Mouse (Mus musculus) hindbrain, postnatal 0 days (tissue): ENCODE measurements around the gene Cryz. TPM values are rescaled to one million over a fixed set of nuclear protein-coding genes. Genes with fewer than 3 reads are reported as not detected.
A peak's percentile ranks its signal among the peaks of the same experiment; 100 is the strongest.

ENCODE experiments used
- ATAC-seq: fragments of 200-750 bp; cut with Nextera tagmentation; 2 replicates; pipeline ENCODE4 v1.8.0; 2017; ENCODE audit warnings: mild to moderate bottlenecking, moderate TSS enrichment, moderate library complexity
- DNase-seq: peaks from one replicate; pipeline ENCODE4 v3.0.0-alpha.2; 2015; ENCODE audit warnings: low spot score
- H3K27ac ChIP-seq: fragments of 300-500 bp; sonication (generic); 2 replicates; pipeline ENCODE4 v1.5.1; 2014; ENCODE audit warnings: mild to moderate bottlenecking
- H3K27me3 ChIP-seq: fragments of 300-500 bp; sonication (generic); 2 replicates; pipeline ENCODE4 v1.6.1; 2014; ENCODE audit warnings: low read length, mixed read lengths; ENCODE audit not compliant: insufficient read depth
- H3K36me3 ChIP-seq: fragments of 300-500 bp; sonication (generic); 2 replicates; pipeline ENCODE4 v1.6.1; 2014; ENCODE audit warnings: low read length, mixed read lengths; ENCODE audit not compliant: insufficient read depth
- H3K4me1 ChIP-seq: fragments of 300-500 bp; sonication (generic); 2 replicates; pipeline ENCODE4 v1.6.1; 2014; ENCODE audit warnings: antibody characterized with exemption, low read length, mixed read lengths; ENCODE audit not compliant: insufficient read depth
- H3K4me2 ChIP-seq: fragments of 300-500 bp; sonication (generic); 2 replicates; pipeline ENCODE4 v1.6.1; 2014; ENCODE audit warnings: low read depth, mild to moderate bottlenecking, low read length, moderate library complexity, mixed read lengths
- H3K4me3 ChIP-seq: fragments of 300-500 bp; sonication (generic); 2 replicates; pipeline ENCODE4 v1.5.1; 2014; ENCODE audit warnings: low read length
- H3K9ac ChIP-seq: fragments of 300-500 bp; sonication (generic); replicated peaks from 2 replicates; pipeline ENCODE4 v1.6.1; 2014; ENCODE audit warnings: mild to moderate bottlenecking, low read length, moderate library complexity, mixed read lengths
- H3K9me3 ChIP-seq: fragments of 300-500 bp; sonication (generic); 2 replicates; pipeline ENCODE4 v1.6.1; 2016; ENCODE audit warnings: low read length, mixed read lengths
- CTCF ChIP-seq: IDR thresholded peaks from 2 replicates; pipeline ENCODE4 v1.5.1; 2016; ENCODE audit warnings: antibody characterized with exemption, control low read depth, low read depth
- WGBS: fragments of 180-500 bp; shearing (Covaris S2); extraction: QIAGEN DNeasy Blood & Tissue Kit; methylation state at CpG from one replicate; pipeline ENCODE4 v1.1.7; 2014; 5-methylcytosine and 5-hydroxymethylcytosine counted together
- polyA plus RNA-seq: library from polyadenylated mRNA; unstranded; fragments of >200 nt; fragmentation: Nextera tagmentation; extraction: Ambion mirVana; gene quantifications from 2 replicates; pipeline ENCODE4 v1.2.1, GENCODE M21; 2015
- total RNA-seq: library from RNA; depleted of rRNA; stranded (reverse); fragments of >200 nt; gene quantifications from 2 replicates; pipeline ENCODE4 v1.2.3, GENCODE M21; 2014

Cryz gene
- total and polyA plus RNA-seq, 2 experiments from 2014 or later, result 15.9 to 17.0 TPM

DNA sequence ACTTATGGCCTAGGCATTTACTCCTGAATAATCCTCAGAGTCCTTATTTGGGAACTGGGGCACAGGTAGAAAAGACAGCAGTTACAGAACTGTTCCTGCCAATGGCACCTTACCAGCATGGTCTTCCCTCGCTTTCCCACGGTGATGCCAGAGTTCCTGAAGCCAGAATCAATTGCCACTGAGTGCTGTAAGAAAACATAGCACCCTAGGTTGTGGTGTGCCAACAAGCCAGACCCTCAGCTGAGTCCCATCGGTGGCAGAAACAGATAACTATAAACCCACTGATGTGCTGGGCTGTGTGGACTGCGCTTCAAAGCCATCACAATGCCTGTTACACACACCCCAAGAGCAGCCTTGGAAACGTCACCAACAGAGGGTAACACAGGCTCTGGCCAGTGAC lies 5.5 kb upstream of the Cryz start:
- H3K36me3 ChIP-seq, result peaks cover 39% of the 10 kb centered on the region
- no peaks in the 10 kb centered on the region for H3K9me3 ChIP-seq
- no peak overlapping the region for H3K4me3 ChIP-seq
- WGBS, result 92% methylated on average over 5 of the region's 5 CpGs
- no peaks in the 10 kb centered on the region for H3K27me3 ChIP-seq
- DNase-seq (no peak), ATAC-seq (no peak)
- H3K27ac ChIP-seq, result no peak overlapping the region
- TF ChIP-seq CTCF, result no peak
- no peak overlapping the region for H3K4me2 ChIP-seq
- H3K4me1 ChIP-seq, result no peaks in the 10 kb centered on the region
- H3K9ac ChIP-seq, result no peak overlapping the region

DNA sequence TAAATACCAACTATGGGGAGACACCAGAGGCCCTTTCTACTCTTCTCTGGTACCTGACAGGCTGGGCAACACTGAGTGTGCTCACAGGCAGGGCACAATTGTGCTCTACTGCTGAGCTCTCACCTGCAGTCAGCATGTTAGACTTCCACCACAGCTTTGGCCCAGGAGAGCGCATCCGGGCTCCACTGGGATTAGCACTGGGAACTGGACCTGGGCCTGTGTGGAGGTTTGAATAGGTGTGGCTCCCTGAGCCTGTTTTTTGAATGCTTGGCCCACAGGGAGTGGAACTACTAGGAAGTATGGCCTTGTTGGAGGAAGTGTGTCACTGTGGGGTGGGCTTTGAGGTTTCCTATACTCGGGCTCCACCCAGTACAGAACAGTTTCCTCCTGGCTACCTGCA lies 4.9 kb upstream of the Cryz start:
- 92% methylated on average over 3 of the region's 3 CpGs for WGBS
- Histone ChIP-seq H3K4me3 (no peak overlapping the region), H3K4me2 (no peak overlapping the region), H3K36me3 (peaks cover 37% of the 10 kb centered on the region), H3K9ac (no peak overlapping the region), H3K27me3 (no peaks in the 10 kb centered on the region), H3K27ac (no peak overlapping the region), H3K4me1 (no peaks in the 10 kb centered on the region), H3K9me3 (no peaks in the 10 kb centered on the region)
- no peak for TF ChIP-seq CTCF
- ATAC-seq (no peak), DNase-seq (no peak)

DNA sequence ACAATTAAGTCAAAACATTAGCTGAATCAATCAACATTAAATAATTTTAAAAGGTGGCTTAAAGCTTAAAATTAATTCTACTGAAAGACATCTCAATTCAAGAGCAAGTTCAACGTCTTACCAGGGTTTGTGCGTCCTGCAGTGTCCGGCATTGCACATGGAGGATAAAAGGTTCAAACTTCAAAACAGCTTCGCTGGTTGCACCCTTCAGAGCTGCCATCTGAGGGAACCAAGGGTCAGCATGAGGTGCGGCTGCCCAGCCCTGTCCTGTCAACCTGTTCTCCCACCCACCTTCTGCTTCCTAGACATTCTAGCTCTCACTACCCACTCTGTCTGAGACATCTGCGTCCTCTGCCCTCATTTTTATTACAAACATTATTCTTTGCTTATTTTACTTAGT lies 2.9 kb upstream of the Cryz start:
- 94% methylated on average over 6 of the region's 6 CpGs for WGBS
- no peaks in the 10 kb centered on the region for H3K27me3 ChIP-seq
- no peak for TF ChIP-seq CTCF
- ATAC-seq (no peak), DNase-seq (no peak)
- H3K4me2 ChIP-seq, result no peak overlapping the region
- H3K27ac ChIP-seq, result no peak overlapping the region
- no peak overlapping the region for H3K4me3 ChIP-seq
- H3K9me3 ChIP-seq, result no peaks in the 10 kb centered on the region
- no peak overlapping the region for H3K9ac ChIP-seq
- peaks cover 28% of the 10 kb centered on the region for H3K36me3 ChIP-seq
- H3K4me1 ChIP-seq, result no peaks in the 10 kb centered on the region

DNA sequence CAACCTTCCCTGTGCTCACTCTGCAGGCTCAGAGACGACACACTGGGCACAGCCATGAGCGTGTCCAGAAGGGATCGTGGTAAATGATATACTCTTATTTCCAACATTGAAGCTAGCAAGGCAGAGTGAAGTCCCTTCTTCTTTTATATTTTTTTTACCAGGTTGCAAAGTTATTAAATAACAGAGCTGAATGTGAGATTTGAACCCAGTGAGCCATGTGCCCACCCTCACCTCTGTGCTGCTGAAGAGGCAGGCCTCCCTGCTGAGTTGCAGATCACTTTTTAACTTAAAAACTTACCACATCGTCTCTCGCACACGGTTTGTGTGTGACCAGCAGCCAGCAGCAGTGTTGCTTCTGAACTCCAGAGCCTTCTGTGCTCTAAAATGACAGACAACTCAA lies 2.4 kb upstream of the Cryz start:
- ATAC-seq (no peak), DNase-seq (no peak)
- Histone ChIP-seq H3K9me3 (no peaks in the 10 kb centered on the region), H3K27ac (no peak overlapping the region), H3K4me2 (no peak overlapping the region), H3K4me3 (no peak overlapping the region), H3K36me3 (peaks cover 28% of the 10 kb centered on the region), H3K27me3 (no peaks in the 10 kb centered on the region), H3K4me1 (no peaks in the 10 kb centered on the region), H3K9ac (no peak overlapping the region)
- TF ChIP-seq CTCF, result no peak
- 92% methylated on average over 6 of the region's 6 CpGs for WGBS

DNA sequence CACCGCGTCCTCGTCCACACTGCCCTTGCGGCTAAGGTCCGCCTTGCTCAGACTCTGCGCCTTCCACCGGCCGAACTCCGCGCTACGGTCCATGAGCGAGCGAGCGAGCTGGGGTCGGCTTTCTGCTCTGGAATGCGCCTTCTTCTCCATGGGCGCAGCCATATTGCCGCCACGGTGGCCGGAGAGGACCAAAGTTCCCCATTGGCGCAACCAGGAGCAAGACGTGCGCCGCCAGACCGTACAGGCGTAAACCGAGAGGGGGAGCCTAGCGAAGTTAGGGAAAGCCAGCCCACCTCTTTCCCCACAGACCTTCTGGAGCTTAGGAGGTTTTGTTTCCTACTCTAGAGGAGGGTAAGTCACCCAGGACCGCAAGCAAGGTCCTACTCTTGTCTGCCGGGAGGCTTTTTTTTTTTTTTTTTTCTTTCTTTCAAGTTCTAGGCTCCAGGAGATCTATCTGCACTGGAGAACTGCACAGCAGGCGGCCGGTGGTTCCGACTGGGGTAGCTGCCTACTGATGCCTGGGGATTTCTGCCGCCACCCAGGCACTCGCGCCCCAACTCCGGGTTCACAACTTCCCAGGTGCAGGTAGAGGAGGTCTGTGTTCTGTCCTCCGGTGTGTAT lies 533 bp downstream of the Cryz start, which contains the start of gene Tyw3:
TSS of gene Tyw3 (minus strand) at position 171 of the 621 bp plus-strand sequence.
- TF ChIP-seq CTCF, result peak; percentile 78
- H3K4me1 ChIP-seq, result no peaks in the 10 kb centered on the region
- no peaks in the 10 kb centered on the region for H3K27me3 ChIP-seq
- no peaks in the 10 kb centered on the region for H3K9me3 ChIP-seq
- peak within 1 kb of the TSS; percentile 72 for H3K4me3 ChIP-seq
- H3K27ac ChIP-seq, result peak within 1 kb of the TSS; percentile 97
- under 1% methylated on average over 38 of the region's 38 CpGs for WGBS
- peak within 1 kb of the TSS; percentile 90 for H3K4me2 ChIP-seq
- peaks cover 15% of the 10 kb centered on the region for H3K36me3 ChIP-seq
- H3K9ac ChIP-seq, result peak within 1 kb of the TSS; percentile 69
- peak; percentile 97 for DNase-seq
- peak; percentile 96 for ATAC-seq

DNA sequence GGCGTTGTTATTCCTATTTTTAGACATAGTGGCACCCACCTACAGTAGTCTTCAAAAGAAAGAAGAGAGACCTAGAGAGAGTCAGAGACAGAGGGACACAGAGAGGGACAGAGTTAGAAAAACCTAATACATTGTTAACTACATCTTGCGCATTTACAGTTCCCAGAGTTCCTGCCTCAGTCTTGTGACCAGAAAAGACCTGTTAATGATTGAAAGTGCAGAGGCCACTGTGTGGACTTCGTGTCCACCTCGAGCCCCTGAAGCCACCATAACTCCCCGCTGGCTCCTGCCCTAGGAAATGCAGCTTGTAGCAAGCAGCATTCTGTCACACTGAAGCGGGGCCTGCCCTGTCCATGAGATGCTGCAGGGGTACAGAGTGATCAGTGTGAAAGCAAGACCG lies 1.1 kb downstream of the Cryz start:
- H3K27ac ChIP-seq, result peak overlapping the region; percentile 97; the same call in 1 of the 2 replicates
- DNase-seq (no peak), ATAC-seq (no peak)
- no peak for TF ChIP-seq CTCF
- H3K4me2 ChIP-seq, result peak overlapping the region; percentile 90
- peaks cover 10% of the 10 kb centered on the region; the same call in 1 of the 2 replicates for H3K36me3 ChIP-seq
- H3K4me3 ChIP-seq, result peak overlapping the region; percentile 72
- H3K9me3 ChIP-seq, result no peaks in the 10 kb centered on the region
- no peaks in the 10 kb centered on the region for H3K4me1 ChIP-seq
- peak overlapping the region; percentile 69 for H3K9ac ChIP-seq
- 35% methylated on average over 7 of the region's 7 CpGs for WGBS
- no peaks in the 10 kb centered on the region for H3K27me3 ChIP-seq

DNA sequence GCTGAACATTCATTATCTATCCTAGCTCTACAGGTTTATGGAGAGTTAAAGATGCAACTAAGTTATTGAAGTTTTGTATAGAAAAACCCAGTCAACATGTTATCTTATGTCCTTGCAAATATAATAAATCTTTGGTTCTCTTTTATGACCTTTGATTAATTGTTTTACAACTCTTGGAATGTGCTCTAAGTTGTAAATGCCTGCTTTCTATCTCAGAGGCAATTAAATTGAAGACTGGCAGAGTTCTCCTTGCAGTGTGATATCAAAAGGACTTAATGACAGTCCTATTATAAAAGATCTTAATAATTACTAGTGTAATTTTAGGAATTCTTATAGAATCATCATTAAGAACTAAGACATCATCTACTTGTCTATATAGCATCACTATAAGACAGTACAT lies 5.6 kb downstream of the Cryz start:
- Histone ChIP-seq H3K9me3 (no peaks in the 10 kb centered on the region), H3K4me1 (no peaks in the 10 kb centered on the region), H3K27me3 (no peaks in the 10 kb centered on the region), H3K4me2 (no peak overlapping the region), H3K27ac (no peak overlapping the region), H3K4me3 (no peak overlapping the region), H3K9ac (no peak overlapping the region), H3K36me3 (no peaks in the 10 kb centered on the region)
- DNase-seq (no peak), ATAC-seq (no peak)
- TF ChIP-seq CTCF, result no peak
